Mouse (Mus musculus) liver, postnatal 0 days (tissue): Measurements from ENCODE around the gene Aptx.

Experiments used
- CTCF ChIP-seq: sonication (generic); IDR thresholded peaks from 2 replicates; pipeline ENCODE4 v1.5.1; 2016; ENCODE audit warnings: antibody characterized with exemption, low read depth
- EP300 ChIP-seq: IDR thresholded peaks from 2 replicates; pipeline ENCODE4 v1.6.1; 2016; ENCODE audit warnings: antibody characterized with exemption, low read depth, mild to moderate bottlenecking

GRCm38 (mm10) chr4:40681908-40682307 lies 21.1 kb downstream of the Aptx start:
- TF ChIP-seq CTCF, result peak; percentile 71
- no peak for TF ChIP-seq EP300
